Mouse (Mus musculus): Measurements from ENCODE around the gene Szrd1. TPM values are rescaled to one million over a fixed set of nuclear protein-coding genes. Genes with fewer than 3 reads are reported as not detected.

Gene Szrd1
- polyA plus RNA-seq (2012; rRNA removed): 54.2 and 62.1 TPM in 2 replicates

DNA sequence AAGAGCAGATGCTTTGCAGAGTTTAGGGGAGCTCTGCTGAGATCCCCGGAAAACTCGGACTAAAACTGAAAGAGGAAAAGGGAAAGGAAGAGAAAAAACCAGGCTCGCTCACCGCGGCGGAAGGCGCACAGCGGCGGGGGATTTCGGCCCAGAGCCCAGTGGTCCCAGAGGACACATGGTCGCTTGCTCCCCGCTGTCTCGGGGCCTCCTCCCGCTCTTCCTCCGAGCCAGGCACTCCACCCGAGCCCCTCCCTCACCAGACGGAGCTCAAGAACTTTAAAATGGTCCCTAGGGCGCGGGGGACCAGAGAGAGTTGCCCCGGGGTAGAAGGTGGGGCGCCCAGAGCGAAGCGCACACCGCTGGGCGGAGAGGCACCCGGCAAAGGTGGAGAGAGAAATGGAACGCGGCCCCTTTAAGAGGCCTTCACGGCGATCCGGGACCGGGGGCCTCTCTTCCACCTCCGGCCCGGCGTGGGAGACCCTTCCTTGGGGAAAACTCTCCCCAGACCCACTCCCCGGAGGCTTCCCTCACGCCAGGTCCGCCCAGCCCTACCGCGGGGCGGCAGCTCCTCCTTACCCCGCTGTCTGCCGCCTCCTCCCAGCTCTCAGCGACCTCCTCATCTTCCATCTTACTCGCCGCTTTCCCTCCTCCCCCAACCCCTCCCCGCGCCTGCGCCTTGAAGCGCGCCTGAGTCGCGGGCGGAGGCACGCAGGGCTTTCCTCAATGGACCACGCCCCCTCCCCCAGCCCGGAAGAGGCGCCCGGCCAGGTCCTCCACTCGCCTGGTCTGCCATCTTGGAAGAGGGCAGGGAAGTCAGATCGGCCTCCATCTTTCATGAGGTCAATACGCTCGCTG lies at the start of gene Szrd1:
Szrd1 (minus strand) TSS at position 660 of the 855 bp plus-strand sequence.
- TF ChIP-seq CTCF (IDR thresholded peaks at IDR 0.05; ENCODE audit: borderline replicate concordance, control insufficient read depth, extremely low read depth, insufficient read depth, low read length, poor library complexity) (peak; percentile 35; the same call in 1 of the 2 replicates), POLR2A (IDR thresholded peaks at IDR 0.05; ENCODE audit: control insufficient read depth, extremely low read depth, insufficient read depth, low read length, poor library complexity) (peak; percentile 89)
- DNase-seq: peak; percentile 99
- under 1% methylated on average over 63 of the region's 63 CpGs for WGBS
- H3K36me3 ChIP-seq (ENCODE audit: control insufficient read depth, insufficient read depth, low read length): no peaks in the 10 kb centered on the region
- peak within 1 kb of the TSS; percentile 68 for H3K27ac ChIP-seq (ENCODE audit: control insufficient read depth, insufficient read depth, low read length)
- H3K4me1 ChIP-seq (replicated peaks; ENCODE audit: control insufficient read depth, insufficient read depth, low read length): peaks cover 24% of the 10 kb centered on the region
- peak within 1 kb of the TSS; percentile 76 for H3K4me3 ChIP-seq (ENCODE audit: control insufficient read depth, insufficient read depth, low read length)
- no peaks in the 10 kb centered on the region for H3K27me3 ChIP-seq (ENCODE audit: control insufficient read depth, insufficient read depth, low read length)

DNA sequence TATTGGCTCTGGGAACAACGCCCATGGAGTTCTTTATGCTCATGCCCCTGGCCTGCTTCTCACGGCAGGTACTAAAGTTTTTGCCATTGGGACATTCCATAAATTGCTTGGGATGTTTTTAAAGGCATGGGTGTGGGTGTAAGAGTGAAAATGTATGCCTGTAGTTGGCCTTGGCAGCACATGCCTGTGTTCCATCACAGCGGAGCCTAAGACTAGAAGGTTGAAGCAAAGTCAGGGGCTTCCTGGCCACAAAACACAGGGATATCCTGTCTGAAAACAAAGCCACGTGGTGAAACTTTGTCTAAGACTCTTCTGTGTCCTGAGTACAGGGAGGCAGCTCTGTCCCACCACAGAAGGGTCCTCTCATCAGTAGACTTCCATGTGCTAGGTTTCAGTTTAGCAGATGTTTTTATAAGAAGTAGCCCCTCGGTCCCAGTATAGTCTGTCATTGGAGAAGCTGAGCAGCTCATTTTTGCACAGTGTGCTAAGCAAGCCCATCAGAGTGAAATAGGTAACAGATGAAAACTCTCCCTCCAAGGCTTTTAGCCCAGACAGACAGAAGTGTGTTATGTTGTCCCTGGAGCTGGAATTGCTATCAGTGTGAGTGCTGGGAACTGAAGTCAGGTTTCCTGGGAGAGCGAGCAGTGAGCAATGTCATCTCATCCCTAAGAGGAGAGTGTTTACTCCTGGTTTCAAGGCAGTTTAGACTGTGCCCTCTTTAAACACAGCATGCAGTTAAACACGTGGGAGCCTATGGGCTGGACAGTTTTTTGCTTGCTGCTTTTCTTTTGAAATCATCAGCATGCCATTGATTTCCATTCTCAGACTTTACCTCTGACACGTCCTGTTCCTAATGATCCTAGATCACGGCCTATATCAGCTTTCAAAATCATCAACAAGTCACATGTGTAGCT lies 47.6 kb upstream of the Szrd1 start:
- Histone ChIP-seq H3K4me3 (ENCODE audit: control insufficient read depth, insufficient read depth, low read length) (no peak overlapping the region), H3K27ac (ENCODE audit: control insufficient read depth, insufficient read depth, low read length) (no peak overlapping the region), H3K4me1 (replicated peaks; ENCODE audit: control insufficient read depth, insufficient read depth, low read length) (peaks cover 4% of the 10 kb centered on the region; the same call in 1 of the 2 replicates), H3K27me3 (ENCODE audit: control insufficient read depth, insufficient read depth, low read length) (no peaks in the 10 kb centered on the region), H3K36me3 (ENCODE audit: control insufficient read depth, insufficient read depth, low read length) (peaks cover 1% of the 10 kb centered on the region; the same call in 1 of the 2 replicates)
- WGBS: 75% methylated on average over 9 of the region's 9 CpGs
- no peak for DNase-seq
- no peak for TF ChIP-seq POLR2A (IDR thresholded peaks at IDR 0.05; ENCODE audit: control insufficient read depth, extremely low read depth, insufficient read depth, low read length, poor library complexity)
- TF ChIP-seq CTCF (IDR thresholded peaks at IDR 0.05; ENCODE audit: borderline replicate concordance, control insufficient read depth, extremely low read depth, insufficient read depth, low read length, poor library complexity): no peak

DNA sequence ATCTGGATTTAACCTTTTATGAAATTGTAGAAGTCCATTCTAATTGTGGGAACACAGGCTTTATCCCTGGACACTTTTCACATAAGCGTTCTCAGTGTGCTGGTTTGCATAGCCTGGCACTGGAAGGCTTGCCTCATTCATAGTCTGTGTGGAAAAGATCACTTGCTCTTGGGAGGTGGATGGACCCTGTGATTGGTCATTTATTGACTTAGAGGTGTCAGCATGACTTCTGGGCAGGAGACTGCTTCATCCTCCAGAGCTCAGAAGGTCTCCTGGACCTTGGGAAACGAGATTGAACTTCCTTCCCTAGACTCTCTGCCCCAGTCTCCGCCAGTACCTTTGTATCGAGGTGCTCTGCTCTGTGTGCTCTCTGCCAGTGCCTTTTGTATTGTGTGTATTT lies 44.9 kb upstream of the Szrd1 start:
- Histone ChIP-seq H3K4me1 (replicated peaks; ENCODE audit: control insufficient read depth, insufficient read depth, low read length) (peaks cover 4% of the 10 kb centered on the region; the same call in 1 of the 2 replicates), H3K36me3 (ENCODE audit: control insufficient read depth, insufficient read depth, low read length) (peaks cover 12% of the 10 kb centered on the region; the same call in 1 of the 2 replicates), H3K4me3 (ENCODE audit: control insufficient read depth, insufficient read depth, low read length) (no peak overlapping the region), H3K27me3 (ENCODE audit: control insufficient read depth, insufficient read depth, low read length) (no peaks in the 10 kb centered on the region), H3K27ac (ENCODE audit: control insufficient read depth, insufficient read depth, low read length) (no peak overlapping the region)
- 97% methylated on average over 4 of the region's 4 CpGs for WGBS
- no peak for TF ChIP-seq CTCF (IDR thresholded peaks at IDR 0.05; ENCODE audit: borderline replicate concordance, control insufficient read depth, extremely low read depth, insufficient read depth, low read length, poor library complexity)
- no peak for TF ChIP-seq POLR2A (IDR thresholded peaks at IDR 0.05; ENCODE audit: control insufficient read depth, extremely low read depth, insufficient read depth, low read length, poor library complexity)
- no peak for DNase-seq

GRCm38 (mm10) chr4:141183932-141184331 lies 44.4 kb upstream of the Szrd1 start:
- no peak overlapping the region for H3K4me3 ChIP-seq (ENCODE audit: control insufficient read depth, insufficient read depth, low read length)
- peaks cover 4% of the 10 kb centered on the region; the same call in 1 of the 2 replicates for H3K4me1 ChIP-seq (replicated peaks; ENCODE audit: control insufficient read depth, insufficient read depth, low read length)
- DNase-seq: no peak
- TF ChIP-seq POLR2A (IDR thresholded peaks at IDR 0.05; ENCODE audit: control insufficient read depth, extremely low read depth, insufficient read depth, low read length, poor library complexity) (no peak), CTCF (IDR thresholded peaks at IDR 0.05; ENCODE audit: borderline replicate concordance, control insufficient read depth, extremely low read depth, insufficient read depth, low read length, poor library complexity) (no peak)
- H3K27me3 ChIP-seq (ENCODE audit: control insufficient read depth, insufficient read depth, low read length): no peaks in the 10 kb centered on the region
- no peak overlapping the region for H3K27ac ChIP-seq (ENCODE audit: control insufficient read depth, insufficient read depth, low read length)
- peaks cover 12% of the 10 kb centered on the region; the same call in 1 of the 2 replicates for H3K36me3 ChIP-seq (ENCODE audit: control insufficient read depth, insufficient read depth, low read length)
- WGBS: 26% methylated on average over 2 of the region's 2 CpGs

DNA sequence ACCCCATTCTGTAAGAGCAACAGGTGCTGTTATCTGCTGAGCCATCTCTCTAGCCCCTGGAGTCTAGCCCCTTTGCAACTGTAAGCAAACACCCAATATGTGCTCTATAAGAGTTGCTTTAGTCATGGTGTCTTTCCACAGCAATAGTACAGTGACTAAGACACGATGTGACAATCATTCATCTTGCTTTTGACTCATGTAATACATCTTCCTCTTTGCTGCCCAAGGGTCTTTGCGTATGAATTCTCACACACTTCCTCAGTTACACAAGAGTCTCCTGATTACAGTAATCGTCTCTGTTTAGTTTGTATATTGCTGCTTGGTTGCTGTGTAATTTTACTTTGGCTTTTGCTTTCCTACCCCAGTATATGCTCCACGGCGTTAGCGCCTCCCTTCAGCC lies 42.4 kb upstream of the Szrd1 start:
- WGBS: 93% methylated on average over 6 of the region's 6 CpGs

DNA sequence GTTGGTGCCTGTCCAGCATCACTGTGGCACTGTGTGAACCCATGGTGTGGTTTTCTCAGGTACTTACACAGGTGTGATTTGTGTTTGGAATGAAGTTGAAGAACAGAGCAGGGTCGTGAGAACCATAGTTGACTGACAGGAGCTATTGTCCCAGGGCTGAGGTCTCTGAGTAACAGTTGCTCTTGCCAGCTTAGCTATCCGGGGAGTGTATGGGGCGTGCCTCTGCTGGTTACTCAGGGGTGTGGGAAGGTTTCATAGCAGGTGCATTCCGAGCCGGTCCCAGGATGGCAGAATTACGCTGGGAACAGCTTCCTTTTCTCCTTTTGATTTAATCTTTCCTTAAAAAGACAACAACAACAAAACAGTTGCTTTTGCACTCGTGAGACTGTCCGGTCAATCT lies 41.3 kb upstream of the Szrd1 start:
- WGBS: 96% methylated on average over 8 of the region's 8 CpGs

More for the DNA sequence above, 42.4 kb upstream of the Szrd1 start:
- H3K4me1 ChIP-seq (replicated peaks; ENCODE audit: control insufficient read depth, insufficient read depth, low read length): peaks cover 4% of the 10 kb centered on the region; the same call in 1 of the 2 replicates
- H3K27ac ChIP-seq (ENCODE audit: control insufficient read depth, insufficient read depth, low read length): no peak overlapping the region
- peaks cover 15% of the 10 kb centered on the region; the same call in 1 of the 2 replicates for H3K36me3 ChIP-seq (ENCODE audit: control insufficient read depth, insufficient read depth, low read length)
- H3K27me3 ChIP-seq (ENCODE audit: control insufficient read depth, insufficient read depth, low read length): no peaks in the 10 kb centered on the region
- H3K4me3 ChIP-seq (ENCODE audit: control insufficient read depth, insufficient read depth, low read length): no peak overlapping the region
- TF ChIP-seq POLR2A (IDR thresholded peaks at IDR 0.05; ENCODE audit: control insufficient read depth, extremely low read depth, insufficient read depth, low read length, poor library complexity) (no peak), CTCF (IDR thresholded peaks at IDR 0.05; ENCODE audit: borderline replicate concordance, control insufficient read depth, extremely low read depth, insufficient read depth, low read length, poor library complexity) (no peak)
- no peak for DNase-seq

More for the DNA sequence above, 41.3 kb upstream of the Szrd1 start:
- H3K4me3 ChIP-seq (ENCODE audit: control insufficient read depth, insufficient read depth, low read length): no peak overlapping the region
- H3K4me1 ChIP-seq (replicated peaks; ENCODE audit: control insufficient read depth, insufficient read depth, low read length): peaks cover 4% of the 10 kb centered on the region; the same call in 1 of the 2 replicates
- TF ChIP-seq POLR2A (IDR thresholded peaks at IDR 0.05; ENCODE audit: control insufficient read depth, extremely low read depth, insufficient read depth, low read length, poor library complexity) (no peak), CTCF (IDR thresholded peaks at IDR 0.05; ENCODE audit: borderline replicate concordance, control insufficient read depth, extremely low read depth, insufficient read depth, low read length, poor library complexity) (no peak)
- no peak overlapping the region for H3K27ac ChIP-seq (ENCODE audit: control insufficient read depth, insufficient read depth, low read length)
- H3K36me3 ChIP-seq (ENCODE audit: control insufficient read depth, insufficient read depth, low read length): peaks cover 16% of the 10 kb centered on the region; the same call in 1 of the 2 replicates
- DNase-seq: no peak
- H3K27me3 ChIP-seq (ENCODE audit: control insufficient read depth, insufficient read depth, low read length): no peaks in the 10 kb centered on the region

Data from thymus, adult 2 months (tissue).